16 mouse cellular contexts compared by ENCODE assay signal in the genomic region with DNA sequence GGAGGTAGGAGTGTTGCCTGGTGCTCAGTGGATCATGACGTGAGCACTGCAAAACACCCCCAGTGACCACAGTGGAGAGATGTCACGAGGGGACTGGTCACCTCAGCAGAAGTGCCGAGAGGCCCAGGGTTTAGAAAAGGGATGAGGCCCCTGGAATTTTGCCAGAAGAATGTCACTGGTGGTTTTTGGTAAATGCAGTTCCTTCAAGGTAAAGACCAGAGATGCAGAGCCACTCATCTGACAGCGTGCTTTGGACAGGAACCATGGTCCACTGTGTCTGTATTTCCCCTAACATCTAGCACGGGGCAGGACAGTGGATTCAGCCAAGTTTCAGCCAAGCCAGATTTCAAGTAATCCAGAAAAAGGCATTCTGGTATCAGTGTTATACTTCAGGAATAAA.
"Had no signal": no experiment of that assay in that cellular context is flagged by ENCODE, and none has a peak within 500 bp of the region (broad histone marks: within the 10 kb centered on the region; RNA-seq: fewer than 3 reads in every experiment).

No protein-coding gene starts in this region.

- ATAC-seq: liver, postnatal 0 days; lung, postnatal 0 days; midbrain, embryonic 13.5 days; midbrain, embryonic 16.5 days had no signal

- DNase-seq: kidney, adult 11 months; kidney, adult 8-10 months; kidney, postnatal 10 days; kidney, postnatal 36 days; layer of hippocampus, postnatal 36 days; left cerebral cortex, postnatal 4 days; liver, postnatal 0 days; lung, embryonic 14.5 days; right cerebral cortex, adult 18-20 months; right cerebral cortex, postnatal 14 days; spleen, adult 18-20 months; thymus, adult 2 months; thymus, postnatal 14 days had no signal
